Mouse (Mus musculus) forebrain, embryonic 10.5 days (tissue): ENCODE data around the gene Ccdc141. TPM values are rescaled to one million over a fixed set of nuclear protein-coding genes. Genes with fewer than 3 reads are reported as not detected.
"Not testable (repeated sequence)": the region's sequence is repeated elsewhere in the genome, so short reads cannot be mapped to it uniquely, and the experiment has no call there.

Source experiments
- DNase-seq: peaks from one replicate; pipeline ENCODE4 v3.0.0-alpha.2; 2017; ENCODE audit warnings: low spot score; ENCODE audit errors: extremely low spot score
- H3K27ac ChIP-seq: fragments of 300-500 bp; sonication (generic); 2 replicates; pipeline ENCODE4 v1.5.1; 2016; ENCODE audit warnings: mild to moderate bottlenecking
- H3K27me3 ChIP-seq: fragments of 300-500 bp; sonication (generic); 2 replicates; pipeline ENCODE4 v1.6.1; 2016; ENCODE audit warnings: mild to moderate bottlenecking; ENCODE audit not compliant: poor library complexity, severe bottlenecking
- H3K36me3 ChIP-seq: fragments of 300-500 bp; sonication (generic); replicated peaks from 2 replicates; pipeline ENCODE4 v1.6.1; 2016; ENCODE audit warnings: mild to moderate bottlenecking, moderate library complexity
- H3K4me1 ChIP-seq: fragments of 300-500 bp; sonication (generic); 2 replicates; pipeline ENCODE4 v1.6.1; 2016
- H3K4me3 ChIP-seq: fragments of 300-500 bp; sonication (generic); 2 replicates; pipeline ENCODE4 v1.5.1; 2016; ENCODE audit warnings: mild to moderate bottlenecking, moderate library complexity
- H3K9me3 ChIP-seq: fragments of 300-500 bp; sonication (generic); 2 replicates; pipeline ENCODE4 v1.6.1; 2016; ENCODE audit warnings: mild to moderate bottlenecking, moderate library complexity
- WGBS: fragments of 180-500 bp; shearing (Covaris S2); methylation state at CpG from one replicate; pipeline ENCODE4 v1.1.7; 2016; 5-methylcytosine and 5-hydroxymethylcytosine counted together
- polyA plus RNA-seq: library from polyadenylated mRNA; unstranded; fragments of >200 nt; fragmentation: Nextera tagmentation; extraction: Ambion mirVana; gene quantifications from 2 replicates; pipeline ENCODE4 v1.2.1, GENCODE M21; 2016

Gene Ccdc141
- polyA plus RNA-seq, 1 experiment from 2014 or later = 2.6 TPM

DNA sequence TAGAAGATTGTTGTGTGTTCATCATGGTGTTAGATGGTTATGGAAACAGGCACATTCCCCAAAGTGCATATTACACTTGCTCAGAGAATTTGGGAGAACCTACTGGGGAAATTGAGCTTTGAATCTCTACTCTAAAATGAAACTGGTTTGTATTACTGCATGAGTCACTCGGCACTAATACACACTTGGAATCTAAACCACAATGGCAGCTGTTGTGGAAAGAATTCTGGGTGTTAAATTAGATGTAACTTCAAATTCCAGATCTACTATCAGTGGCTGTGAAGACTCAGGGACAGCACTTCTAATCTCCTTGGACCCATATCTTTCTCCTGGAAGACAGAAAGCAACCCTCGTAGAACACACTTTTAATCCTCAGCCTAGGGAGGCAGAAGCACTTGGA, 149.8 kb downstream of the Ccdc141 start:
- no peaks in the 10 kb centered on the region for H3K27me3 ChIP-seq
- 91% methylated on average over 2 of the region's 2 CpGs for WGBS
- H3K9me3 ChIP-seq = no peaks in the 10 kb centered on the region
- no peaks in the 10 kb centered on the region for H3K36me3 ChIP-seq
- no peaks in the 10 kb centered on the region for H3K4me1 ChIP-seq
- H3K4me3 ChIP-seq = no peak overlapping the region
- H3K27ac ChIP-seq = no peak overlapping the region
- DNase-seq = no peak

DNA sequence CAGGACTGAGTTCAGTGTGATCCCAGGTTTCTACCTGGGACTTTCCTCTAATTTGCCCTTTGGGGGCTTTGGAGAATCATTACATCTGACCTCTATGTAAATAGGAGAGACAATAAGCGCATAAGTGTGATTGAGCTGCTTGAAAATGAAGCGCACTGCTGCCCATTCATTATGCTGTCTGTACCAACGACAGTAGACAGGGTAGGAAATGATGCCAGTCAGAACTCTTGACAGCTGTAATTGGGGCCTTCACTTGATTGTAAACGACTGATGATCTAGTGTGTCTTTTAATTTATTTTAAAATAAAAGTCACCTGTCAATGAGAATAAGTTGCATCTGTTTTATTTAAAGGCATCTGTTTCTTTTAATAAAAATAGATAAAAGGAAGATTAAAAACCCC, 152.7 kb downstream of the Ccdc141 start:
- Histone ChIP-seq H3K36me3 (no peaks in the 10 kb centered on the region), H3K27me3 (no peaks in the 10 kb centered on the region), H3K4me3 (no peak overlapping the region), H3K27ac (no peak overlapping the region), H3K9me3 (no peaks in the 10 kb centered on the region), H3K4me1 (no peaks in the 10 kb centered on the region)
- DNase-seq = no peak
- WGBS = 87% methylated on average over 4 of the region's 4 CpGs

GRCm38 (mm10) chr2:77013449-77013848, 157.0 kb downstream of the Ccdc141 start:
- not testable (repeated sequence) for DNase-seq, H3K27ac ChIP-seq, H3K4me3 ChIP-seq, H3K9me3 ChIP-seq, H3K36me3 ChIP-seq, H3K4me1 ChIP-seq, H3K27me3 ChIP-seq
- WGBS = 94% methylated on average over 6 of the region's 6 CpGs

- H3K36me3 ChIP-seq = no peaks in the 10 kb centered on the region
- H3K4me3 ChIP-seq = no peak overlapping the region
- H3K27me3 ChIP-seq = no peaks in the 10 kb centered on the region
- H3K4me1 ChIP-seq = peaks cover 3% of the 10 kb centered on the region
- no peak for DNase-seq
- H3K27ac ChIP-seq = no peak overlapping the region
- 66% methylated on average over 5 of the region's 5 CpGs for WGBS
- H3K9me3 ChIP-seq = no peaks in the 10 kb centered on the region
Measured at GRCm38 (mm10) chr2:77011981-77012380, 158.5 kb downstream of the Ccdc141 start.

DNA sequence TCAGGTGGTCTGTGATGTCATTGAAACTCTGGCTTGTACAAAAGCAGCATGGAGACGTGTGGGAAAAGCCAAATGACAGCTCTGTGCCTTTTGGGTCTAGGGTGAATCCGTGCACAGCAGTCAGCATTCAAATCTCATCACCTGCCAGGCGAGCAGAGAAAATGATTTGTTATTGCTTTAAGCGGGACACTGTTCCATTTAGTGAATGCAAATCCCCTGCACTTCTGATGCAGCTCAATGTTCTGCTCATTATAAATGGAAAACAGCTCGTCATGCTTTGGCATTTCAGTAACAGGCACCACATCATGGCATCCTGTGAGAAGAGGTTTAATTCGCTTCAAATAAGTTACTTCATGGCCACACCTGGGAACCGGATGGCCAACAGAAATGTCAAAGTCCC, 163.4 kb downstream of the Ccdc141 start:
- DNase-seq = no peak
- Histone ChIP-seq H3K4me1 (peaks cover 1% of the 10 kb centered on the region), H3K36me3 (no peaks in the 10 kb centered on the region), H3K27me3 (no peaks in the 10 kb centered on the region), H3K9me3 (no peaks in the 10 kb centered on the region), H3K4me3 (no peak overlapping the region), H3K27ac (no peak overlapping the region)
- WGBS = 83% methylated on average over 7 of the region's 7 CpGs

- H3K9me3 ChIP-seq = no peaks in the 10 kb centered on the region
- WGBS = 85% methylated on average over 2 of the region's 2 CpGs
- DNase-seq = no peak
Measured at GRCm38 (mm10) chr2:77003148-77003547, 167.3 kb downstream of the Ccdc141 start.

GRCm38 (mm10) chr2:76998351-76998750, 172.1 kb downstream of the Ccdc141 start:
- 80% methylated on average over 5 of the region's 5 CpGs for WGBS
- no peaks in the 10 kb centered on the region for H3K9me3 ChIP-seq
- H3K27me3 ChIP-seq = no peaks in the 10 kb centered on the region
- H3K4me1 ChIP-seq = no peaks in the 10 kb centered on the region
- no peak overlapping the region for H3K27ac ChIP-seq
- no peaks in the 10 kb centered on the region for H3K36me3 ChIP-seq
- no peak overlapping the region for H3K4me3 ChIP-seq
- DNase-seq = no peak

More at GRCm38 (mm10) chr2:77003148-77003547, 167.3 kb downstream of the Ccdc141 start:
- Histone ChIP-seq H3K27me3 (no peaks in the 10 kb centered on the region), H3K36me3 (no peaks in the 10 kb centered on the region), H3K27ac (no peak overlapping the region), H3K4me1 (no peaks in the 10 kb centered on the region), H3K4me3 (no peak overlapping the region)

DNA sequence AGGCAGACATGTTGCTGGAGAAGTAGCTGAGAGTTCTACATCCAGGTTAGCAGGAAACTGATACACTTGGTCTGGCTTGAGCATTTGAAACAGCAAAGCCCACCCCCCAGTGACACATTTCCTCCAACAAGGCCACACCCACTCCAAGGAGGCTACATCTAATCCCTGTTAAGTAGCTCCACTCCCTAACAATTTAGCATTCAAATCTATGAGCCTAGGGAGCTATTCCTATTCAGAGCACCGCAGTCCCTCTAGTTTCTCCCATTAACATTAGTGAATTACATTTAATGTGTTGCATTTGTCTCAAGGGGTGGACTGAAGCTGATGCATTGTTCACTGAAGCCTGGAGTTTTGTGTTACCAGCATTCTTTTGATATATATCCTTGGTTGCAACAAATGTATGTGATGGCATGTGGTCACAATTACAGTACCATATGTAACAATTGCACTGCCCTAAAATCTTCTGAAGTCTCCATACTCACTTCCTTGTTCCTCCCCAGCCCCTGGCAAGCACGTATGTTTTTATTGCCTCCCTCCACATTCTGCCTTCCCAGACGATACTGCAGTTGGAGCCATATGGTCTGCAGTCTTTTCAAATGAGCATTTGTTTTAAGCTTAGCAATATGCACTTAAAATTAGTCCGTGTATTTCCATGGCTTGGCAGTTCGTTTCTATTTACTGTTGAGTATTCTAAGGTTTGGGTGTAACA, 177.8 kb downstream of the Ccdc141 start:
- H3K27ac ChIP-seq = no peak overlapping the region
- H3K4me1 ChIP-seq = no peaks in the 10 kb centered on the region

DNA sequence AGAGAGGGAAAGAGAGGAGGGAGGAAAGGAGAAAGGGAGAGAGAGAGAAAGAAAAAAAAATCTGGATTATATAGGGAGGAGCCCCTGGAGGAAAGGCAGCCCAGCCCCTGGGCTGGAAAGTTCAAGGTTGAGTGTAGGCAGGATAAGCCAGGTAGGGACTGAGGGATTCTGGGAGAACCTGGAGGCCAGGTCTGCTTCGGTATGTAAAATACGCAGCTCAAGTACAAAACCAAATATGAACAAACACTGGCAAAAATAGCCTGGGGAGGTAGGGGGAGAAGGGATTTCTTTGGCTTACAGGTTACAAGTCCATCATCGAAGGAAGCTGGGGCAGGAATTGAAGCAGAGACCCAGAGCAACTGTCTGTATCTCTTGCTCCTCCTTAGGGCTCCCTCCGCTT, 183.1 kb downstream of the Ccdc141 start:
- H3K27me3 ChIP-seq = no peaks in the 10 kb centered on the region
- DNase-seq = no peak
- H3K4me1 ChIP-seq = no peaks in the 10 kb centered on the region
- no peaks in the 10 kb centered on the region for H3K36me3 ChIP-seq
- WGBS = 89% methylated on average over 4 of the region's 4 CpGs
- H3K4me3 ChIP-seq = no peak overlapping the region
- no peak overlapping the region for H3K27ac ChIP-seq
- H3K9me3 ChIP-seq = no peaks in the 10 kb centered on the region

More for the DNA sequence above, 177.8 kb downstream of the Ccdc141 start:
- H3K9me3 ChIP-seq = no peaks in the 10 kb centered on the region
- DNase-seq = no peak
- 87% methylated on average over 5 of the region's 5 CpGs for WGBS
- no peaks in the 10 kb centered on the region for H3K27me3 ChIP-seq
- H3K36me3 ChIP-seq = no peaks in the 10 kb centered on the region
- no peak overlapping the region for H3K4me3 ChIP-seq

DNA sequence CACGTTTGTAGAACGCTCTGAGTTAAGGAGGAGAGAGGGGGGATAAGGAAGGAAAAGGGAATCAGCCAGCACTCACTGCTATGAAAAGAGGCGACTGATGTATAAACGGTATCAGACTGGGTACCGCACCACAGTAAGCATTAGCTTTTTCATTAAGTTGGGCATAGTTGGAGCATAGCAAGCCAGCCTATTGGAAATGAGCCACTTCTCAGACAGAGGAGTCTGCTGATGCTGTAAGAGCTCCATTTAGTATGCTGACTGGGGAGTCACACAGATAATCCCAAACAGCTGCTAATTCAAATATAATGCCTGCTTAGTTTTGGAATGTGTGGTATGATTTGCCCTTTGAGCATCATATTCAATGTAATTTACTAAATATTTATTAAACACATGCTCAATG, 186.1 kb downstream of the Ccdc141 start:
- no peaks in the 10 kb centered on the region for H3K4me1 ChIP-seq
- no peak for DNase-seq
- no peak overlapping the region for H3K27ac ChIP-seq
- H3K27me3 ChIP-seq = no peaks in the 10 kb centered on the region
- no peaks in the 10 kb centered on the region for H3K9me3 ChIP-seq
- H3K4me3 ChIP-seq = no peak overlapping the region
- no peaks in the 10 kb centered on the region for H3K36me3 ChIP-seq
- WGBS = 83% methylated on average over 5 of the region's 5 CpGs

DNA sequence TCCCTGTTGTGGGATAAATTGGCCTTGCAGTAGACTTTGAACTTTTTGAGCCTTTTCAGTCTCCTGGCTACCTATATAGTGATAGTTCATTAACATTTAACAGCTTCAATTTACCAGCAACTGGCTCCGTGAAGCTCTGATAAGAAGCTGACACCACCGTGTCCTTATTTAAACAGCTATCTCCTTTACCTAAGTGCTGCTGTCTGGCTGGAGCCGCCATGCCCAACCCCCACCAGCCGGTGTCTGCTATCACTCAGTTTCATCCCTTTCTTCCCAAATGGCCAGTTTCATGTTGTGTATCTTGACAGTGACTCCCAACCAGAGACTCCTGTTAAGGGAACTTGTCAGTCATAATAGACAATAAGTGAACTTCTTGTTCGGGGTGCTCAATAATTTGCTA, 186.8 kb downstream of the Ccdc141 start:
- WGBS = 79% methylated on average over 5 of the region's 5 CpGs
- DNase-seq = no peak
- Histone ChIP-seq H3K27me3 (no peaks in the 10 kb centered on the region), H3K27ac (no peak overlapping the region), H3K4me3 (no peak overlapping the region), H3K9me3 (no peaks in the 10 kb centered on the region), H3K36me3 (no peaks in the 10 kb centered on the region), H3K4me1 (no peaks in the 10 kb centered on the region)

GRCm38 (mm10) chr2:76982391-76983145, 187.9 kb downstream of the Ccdc141 start, which contains the start of gene Ttn:
Gene Ttn, minus strand, starts transcription at chr2:76982547.
- H3K4me1 ChIP-seq = no peaks in the 10 kb centered on the region
- H3K27me3 ChIP-seq = no peaks in the 10 kb centered on the region
- WGBS = 86% methylated on average over 18 of the region's 18 CpGs
- H3K36me3 ChIP-seq = no peaks in the 10 kb centered on the region
- no peak within 1 kb of the TSS for H3K4me3 ChIP-seq
- DNase-seq = no peak
- H3K27ac ChIP-seq = no peak within 1 kb of the TSS
- H3K9me3 ChIP-seq = no peaks in the 10 kb centered on the region

- Histone ChIP-seq H3K27ac (no peak overlapping the region), H3K4me3 (no peak overlapping the region), H3K9me3 (no peaks in the 10 kb centered on the region), H3K4me1 (no peaks in the 10 kb centered on the region), H3K36me3 (no peaks in the 10 kb centered on the region), H3K27me3 (no peaks in the 10 kb centered on the region)
- 85% methylated on average over 5 of the region's 5 CpGs for WGBS
- DNase-seq = no peak
Measured at GRCm38 (mm10) chr2:76981717-76982116, 188.7 kb downstream of the Ccdc141 start.
